Mouse (Mus musculus): ENCODE measurements around the gene Eipr1. TPM values are rescaled to one million over a fixed set of nuclear protein-coding genes. Genes with fewer than 3 reads are reported as not detected.
A peak's percentile ranks its signal among the peaks of the same experiment; 100 is the strongest.

Gene Eipr1
- polyA plus RNA-seq, 1 experiment from 2014 or later: 36.3 TPM

GRCm38 (mm10) chr12:28817891-28818290 is 66.3 kb downstream of the Eipr1 start:
- Histone ChIP-seq H3K4me3 (ENCODE audit: low read depth, low read length) (no peak overlapping the region), H3K4me2 (ENCODE audit: low read depth, low read length, severe bottlenecking) (0 out of 2 replicates have a peak overlapping the region, but pooled peaks have one; percentile 8), H3K4me1 (replicated peaks; ENCODE audit: control insufficient read depth, insufficient read depth, low read length) (peaks cover 23% of the 10 kb centered on the region), H3K36me3 (ENCODE audit: control insufficient read depth, insufficient read depth, low read length) (no peaks in the 10 kb centered on the region), H3K27me3 (ENCODE audit: control insufficient read depth, insufficient read depth, low read length) (peaks cover 70% of the 10 kb centered on the region), H3K9me3 (ENCODE audit: control insufficient read depth, low read length) (no peaks in the 10 kb centered on the region; the same call in 1 of the 2 replicates), H3K9ac (ENCODE audit: low read length) (no peak overlapping the region), H3K27ac (ENCODE audit: low read depth, low read length) (peak overlapping the region; percentile 42; the same call in 1 of the 2 replicates)
- 5% methylated on average over 3 of the region's 3 CpGs for WGBS
- ATAC-seq (replicated peaks; ENCODE audit: low FRiP score) (peak; percentile 61), DNase-seq (ENCODE audit: low spot score) (no peak)

- ATAC-seq (replicated peaks; ENCODE audit: low FRiP score) (no peak), DNase-seq (ENCODE audit: low spot score) (no peak)
- no peaks in the 10 kb centered on the region for H3K36me3 ChIP-seq (ENCODE audit: control insufficient read depth, insufficient read depth, low read length)
- H3K4me1 ChIP-seq (replicated peaks; ENCODE audit: control insufficient read depth, insufficient read depth, low read length): peaks cover under 1% of the 10 kb centered on the region; the same call in 1 of the 2 replicates
- WGBS: 87% methylated on average over 7 of the region's 7 CpGs
- no peaks in the 10 kb centered on the region for H3K9me3 ChIP-seq (ENCODE audit: control insufficient read depth, low read length)
- H3K27ac ChIP-seq (ENCODE audit: low read depth, low read length): no peak overlapping the region
- H3K4me2 ChIP-seq (ENCODE audit: low read depth, low read length, severe bottlenecking): no peak overlapping the region
- no peak overlapping the region for H3K4me3 ChIP-seq (ENCODE audit: low read depth, low read length)
- no peak overlapping the region for H3K9ac ChIP-seq (ENCODE audit: low read length)
- H3K27me3 ChIP-seq (ENCODE audit: control insufficient read depth, insufficient read depth, low read length): peaks cover 38% of the 10 kb centered on the region
Measured at GRCm38 (mm10) chr12:28823518-28823917, 71.9 kb downstream of the Eipr1 start.

- H3K9me3 ChIP-seq (ENCODE audit: control insufficient read depth, low read length): no peaks in the 10 kb centered on the region
- DNase-seq (ENCODE audit: low spot score) (no peak), ATAC-seq (replicated peaks; ENCODE audit: low FRiP score) (no peak)
- H3K27ac ChIP-seq (ENCODE audit: low read depth, low read length): no peak overlapping the region
- no peaks in the 10 kb centered on the region for H3K36me3 ChIP-seq (ENCODE audit: control insufficient read depth, insufficient read depth, low read length)
- H3K4me2 ChIP-seq (ENCODE audit: low read depth, low read length, severe bottlenecking): no peak overlapping the region
- no peak overlapping the region for H3K9ac ChIP-seq (ENCODE audit: low read length)
- no peaks in the 10 kb centered on the region for H3K27me3 ChIP-seq (ENCODE audit: control insufficient read depth, insufficient read depth, low read length)
- H3K4me3 ChIP-seq (ENCODE audit: low read depth, low read length): no peak overlapping the region
- WGBS: 93% methylated on average over 3 of the region's 3 CpGs
- no peaks in the 10 kb centered on the region for H3K4me1 ChIP-seq (replicated peaks; ENCODE audit: control insufficient read depth, insufficient read depth, low read length)
Measured at GRCm38 (mm10) chr12:28829502-28829901, 77.9 kb downstream of the Eipr1 start.

GRCm38 (mm10) chr12:28830471-28830870 is 78.9 kb downstream of the Eipr1 start:
- H3K9me3 ChIP-seq (ENCODE audit: control insufficient read depth, low read length): no peaks in the 10 kb centered on the region
- H3K27ac ChIP-seq (ENCODE audit: low read depth, low read length): no peak overlapping the region
- no peak overlapping the region for H3K4me3 ChIP-seq (ENCODE audit: low read depth, low read length)
- 85% methylated on average over 3 of the region's 3 CpGs for WGBS
- H3K9ac ChIP-seq (ENCODE audit: low read length): no peak overlapping the region
- no peaks in the 10 kb centered on the region for H3K4me1 ChIP-seq (replicated peaks; ENCODE audit: control insufficient read depth, insufficient read depth, low read length)
- ATAC-seq (replicated peaks; ENCODE audit: low FRiP score) (no peak), DNase-seq (ENCODE audit: low spot score) (no peak)
- no peaks in the 10 kb centered on the region for H3K27me3 ChIP-seq (ENCODE audit: control insufficient read depth, insufficient read depth, low read length)
- no peaks in the 10 kb centered on the region for H3K36me3 ChIP-seq (ENCODE audit: control insufficient read depth, insufficient read depth, low read length)
- H3K4me2 ChIP-seq (ENCODE audit: low read depth, low read length, severe bottlenecking): no peak overlapping the region

GRCm38 (mm10) chr12:28831066-28831733 is 79.6 kb downstream of the Eipr1 start:
- no peak overlapping the region for H3K4me2 ChIP-seq (ENCODE audit: low read depth, low read length, severe bottlenecking)
- H3K9ac ChIP-seq (ENCODE audit: low read length): no peak overlapping the region
- H3K4me1 ChIP-seq (replicated peaks; ENCODE audit: control insufficient read depth, insufficient read depth, low read length): no peaks in the 10 kb centered on the region
- no peak overlapping the region for H3K27ac ChIP-seq (ENCODE audit: low read depth, low read length)
- no peak overlapping the region for H3K4me3 ChIP-seq (ENCODE audit: low read depth, low read length)
- no peaks in the 10 kb centered on the region for H3K36me3 ChIP-seq (ENCODE audit: control insufficient read depth, insufficient read depth, low read length)
- ATAC-seq (replicated peaks; ENCODE audit: low FRiP score) (no peak), DNase-seq (ENCODE audit: low spot score) (peak; percentile 77)
- WGBS: 46% methylated on average over 7 of the region's 7 CpGs
- no peaks in the 10 kb centered on the region for H3K27me3 ChIP-seq (ENCODE audit: control insufficient read depth, insufficient read depth, low read length)
- no peaks in the 10 kb centered on the region for H3K9me3 ChIP-seq (ENCODE audit: control insufficient read depth, low read length)

GRCm38 (mm10) chr12:28834266-28834665 is 82.7 kb downstream of the Eipr1 start:
- ATAC-seq (replicated peaks; ENCODE audit: low FRiP score): no peak
- Histone ChIP-seq H3K9ac (ENCODE audit: low read length) (no peak overlapping the region), H3K27ac (ENCODE audit: low read depth, low read length) (no peak overlapping the region), H3K4me3 (ENCODE audit: low read depth, low read length) (no peak overlapping the region), H3K27me3 (ENCODE audit: control insufficient read depth, insufficient read depth, low read length) (no peaks in the 10 kb centered on the region), H3K4me2 (ENCODE audit: low read depth, low read length, severe bottlenecking) (no peak overlapping the region), H3K4me1 (replicated peaks; ENCODE audit: control insufficient read depth, insufficient read depth, low read length) (no peaks in the 10 kb centered on the region), H3K36me3 (ENCODE audit: control insufficient read depth, insufficient read depth, low read length) (no peaks in the 10 kb centered on the region), H3K9me3 (ENCODE audit: control insufficient read depth, low read length) (no peaks in the 10 kb centered on the region)
- 88% methylated on average over 6 of the region's 6 CpGs for WGBS
- DNase-seq (ENCODE audit: low spot score): no peak

- H3K27me3 ChIP-seq (ENCODE audit: control insufficient read depth, insufficient read depth, low read length): no peaks in the 10 kb centered on the region
- no peaks in the 10 kb centered on the region for H3K36me3 ChIP-seq (ENCODE audit: control insufficient read depth, insufficient read depth, low read length)
- no peak overlapping the region for H3K9ac ChIP-seq (ENCODE audit: low read length)
- no peaks in the 10 kb centered on the region for H3K9me3 ChIP-seq (ENCODE audit: control insufficient read depth, low read length)
- no peaks in the 10 kb centered on the region for H3K4me1 ChIP-seq (replicated peaks; ENCODE audit: control insufficient read depth, insufficient read depth, low read length)
- no peak overlapping the region for H3K4me3 ChIP-seq (ENCODE audit: low read depth, low read length)
- no peak overlapping the region for H3K27ac ChIP-seq (ENCODE audit: low read depth, low read length)
- WGBS: 95% methylated on average over 3 of the region's 3 CpGs
- H3K4me2 ChIP-seq (ENCODE audit: low read depth, low read length, severe bottlenecking): no peak overlapping the region
- DNase-seq (ENCODE audit: low spot score) (no peak), ATAC-seq (replicated peaks; ENCODE audit: low FRiP score) (no peak)
Measured at GRCm38 (mm10) chr12:28835683-28836082, 84.1 kb downstream of the Eipr1 start.

- no peaks in the 10 kb centered on the region for H3K27me3 ChIP-seq (ENCODE audit: control insufficient read depth, insufficient read depth, low read length)
- H3K9me3 ChIP-seq (ENCODE audit: control insufficient read depth, low read length): no peaks in the 10 kb centered on the region
- no peaks in the 10 kb centered on the region for H3K36me3 ChIP-seq (ENCODE audit: control insufficient read depth, insufficient read depth, low read length)
- H3K4me1 ChIP-seq (replicated peaks; ENCODE audit: control insufficient read depth, insufficient read depth, low read length): no peaks in the 10 kb centered on the region
- no peak overlapping the region for H3K9ac ChIP-seq (ENCODE audit: low read length)
- WGBS: 88% methylated on average over 4 of the region's 4 CpGs
- H3K27ac ChIP-seq (ENCODE audit: low read depth, low read length): no peak overlapping the region
- no peak for ATAC-seq (replicated peaks; ENCODE audit: low FRiP score)
- H3K4me3 ChIP-seq (ENCODE audit: low read depth, low read length): no peak overlapping the region
- H3K4me2 ChIP-seq (ENCODE audit: low read depth, low read length, severe bottlenecking): no peak overlapping the region
- DNase-seq (ENCODE audit: low spot score): no peak
Measured at GRCm38 (mm10) chr12:28838268-28838667, 86.7 kb downstream of the Eipr1 start.

GRCm38 (mm10) chr12:28838971-28839370 is 87.4 kb downstream of the Eipr1 start:
- Histone ChIP-seq H3K27me3 (ENCODE audit: control insufficient read depth, insufficient read depth, low read length) (no peaks in the 10 kb centered on the region), H3K4me3 (ENCODE audit: low read depth, low read length) (no peak overlapping the region), H3K9ac (ENCODE audit: low read length) (no peak overlapping the region), H3K27ac (ENCODE audit: low read depth, low read length) (no peak overlapping the region), H3K9me3 (ENCODE audit: control insufficient read depth, low read length) (no peaks in the 10 kb centered on the region), H3K36me3 (ENCODE audit: control insufficient read depth, insufficient read depth, low read length) (no peaks in the 10 kb centered on the region), H3K4me2 (ENCODE audit: low read depth, low read length, severe bottlenecking) (no peak overlapping the region), H3K4me1 (replicated peaks; ENCODE audit: control insufficient read depth, insufficient read depth, low read length) (no peaks in the 10 kb centered on the region)
- WGBS: 93% methylated on average over 7 of the region's 7 CpGs
- no peak for ATAC-seq (replicated peaks; ENCODE audit: low FRiP score)
- DNase-seq (ENCODE audit: low spot score): no peak
